Mouse (Mus musculus) cerebellum, postnatal 10 days (tissue): Measurements from ENCODE around the gene Scyl2.

Experiments
- DNase-seq, 2 experiments: peaks; one replicate each; pipeline ENCODE4 v3.0.0; 2021; ENCODE audit warnings: mixed read lengths in 2 of 2

Gene Scyl2

DNA sequence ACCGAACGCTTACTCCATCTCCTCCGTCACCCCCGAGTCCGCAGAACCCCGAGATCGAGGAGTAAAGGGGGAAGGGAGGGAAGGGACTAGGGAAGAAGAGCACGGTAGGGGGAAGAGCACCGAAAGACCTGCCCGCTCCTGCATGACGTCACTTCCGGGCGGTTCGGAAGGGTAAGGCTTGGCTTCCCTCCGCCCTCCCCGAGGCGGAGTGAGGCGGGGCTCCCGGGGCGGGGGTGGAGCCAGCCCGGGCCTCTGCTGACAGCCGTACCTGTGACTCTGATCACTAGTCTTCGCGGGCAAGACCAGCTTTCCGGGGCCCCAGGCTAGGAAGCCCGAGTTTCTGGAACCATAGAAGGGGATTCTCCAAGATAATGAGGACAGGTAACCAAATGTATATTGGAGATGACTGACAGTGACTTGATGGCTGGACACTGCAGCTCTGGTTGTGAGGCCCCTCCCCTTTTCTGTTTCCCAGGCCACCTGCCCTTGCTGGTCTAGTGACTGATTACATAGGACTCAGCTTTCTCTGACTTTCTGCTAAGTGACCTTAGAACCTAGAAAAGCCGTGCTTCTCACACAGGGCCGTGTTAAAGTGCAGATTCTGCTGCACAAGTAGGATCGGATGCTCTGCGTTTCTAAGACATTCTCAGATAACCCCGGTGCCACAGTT is at the start of gene Scyl2:
Gene Scyl2, minus strand, starts transcription at position 147 of the 670 bp plus-strand sequence.
- DNase-seq, result peak; percentile 99

DNA sequence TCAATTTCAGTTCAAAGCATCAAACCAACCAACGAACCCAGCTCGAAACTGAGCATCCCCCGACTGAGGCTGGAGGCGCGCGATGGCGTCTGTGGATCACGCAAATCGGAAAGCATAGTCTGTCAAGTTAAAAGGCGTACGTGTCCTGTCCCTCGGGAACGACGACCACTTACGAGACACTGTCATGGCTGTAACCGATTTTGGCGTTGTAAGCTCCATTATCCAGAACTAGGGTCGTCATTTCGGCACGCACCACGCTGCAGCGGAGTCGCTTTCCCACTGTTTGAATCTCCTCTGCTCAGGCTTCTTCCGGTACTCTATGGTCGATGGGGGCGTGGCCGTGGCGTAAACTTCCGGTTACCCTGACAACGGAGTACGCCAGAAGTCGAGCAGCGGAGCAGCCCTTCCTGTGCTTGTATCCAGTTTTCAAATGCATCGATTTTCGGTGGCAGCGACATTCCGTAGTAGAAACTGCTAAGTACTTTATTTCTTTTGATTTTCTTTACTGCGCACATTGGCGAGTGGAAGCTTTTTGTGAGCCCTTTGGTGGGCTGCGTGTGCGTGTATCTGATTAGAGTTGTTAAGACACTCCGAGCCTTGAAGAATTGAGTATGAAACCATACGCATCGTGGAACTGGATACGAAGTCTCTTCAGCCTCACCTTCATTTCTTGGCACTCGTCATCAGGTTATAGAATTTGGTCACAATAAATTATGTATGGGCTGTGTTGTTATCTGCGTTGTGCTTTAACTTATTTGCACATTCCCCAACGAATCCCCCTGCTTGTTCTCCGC is 46.1 kb upstream of the Scyl2 start, which contains the start of gene Actr6:
Gene Actr6, minus strand, starts transcription at position 295 of the 794 bp plus-strand sequence.
- DNase-seq, result peak; percentile 97

DNA sequence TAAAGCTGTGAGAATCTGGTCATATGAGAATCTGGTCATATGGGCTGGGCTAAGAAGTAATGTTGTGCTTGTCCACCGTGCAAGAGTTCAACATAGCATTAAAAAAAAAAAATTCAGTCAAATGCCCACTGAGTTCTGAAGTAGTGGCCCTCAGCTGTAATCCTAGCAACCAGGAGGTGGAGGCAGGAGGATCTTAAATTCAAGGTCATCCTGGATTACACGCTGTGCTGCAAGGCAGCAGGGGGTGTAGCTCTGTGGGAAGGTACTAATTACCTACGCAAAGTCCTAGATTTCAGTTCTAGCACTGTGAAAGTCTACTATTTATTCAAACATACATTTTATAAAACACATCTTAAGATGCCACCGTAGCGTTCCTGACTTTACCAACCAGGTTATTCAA is 45.3 kb upstream of the Scyl2 start:
- peak; percentile 33 to 36 for DNase-seq

DNA sequence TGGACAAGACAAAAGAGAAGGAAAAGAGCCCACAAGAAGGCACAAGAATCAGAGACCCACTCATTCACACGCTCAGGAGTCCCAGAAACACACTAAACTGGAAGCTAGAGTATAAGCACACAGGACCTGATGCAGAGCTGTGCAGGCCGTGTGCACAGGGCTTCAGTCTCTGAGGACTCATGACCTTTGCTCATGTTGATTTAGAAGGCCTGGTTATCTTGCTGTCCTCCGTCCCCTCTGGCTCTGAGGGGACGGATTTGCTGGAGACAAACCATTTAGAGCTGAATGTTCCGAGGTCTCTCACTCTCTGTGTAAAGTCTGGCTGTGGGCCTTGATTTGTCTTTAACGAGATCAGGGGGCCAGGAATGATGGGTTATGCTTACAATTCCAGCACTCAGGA is 44.3 kb upstream of the Scyl2 start:
- DNase-seq, result no peak

DNA sequence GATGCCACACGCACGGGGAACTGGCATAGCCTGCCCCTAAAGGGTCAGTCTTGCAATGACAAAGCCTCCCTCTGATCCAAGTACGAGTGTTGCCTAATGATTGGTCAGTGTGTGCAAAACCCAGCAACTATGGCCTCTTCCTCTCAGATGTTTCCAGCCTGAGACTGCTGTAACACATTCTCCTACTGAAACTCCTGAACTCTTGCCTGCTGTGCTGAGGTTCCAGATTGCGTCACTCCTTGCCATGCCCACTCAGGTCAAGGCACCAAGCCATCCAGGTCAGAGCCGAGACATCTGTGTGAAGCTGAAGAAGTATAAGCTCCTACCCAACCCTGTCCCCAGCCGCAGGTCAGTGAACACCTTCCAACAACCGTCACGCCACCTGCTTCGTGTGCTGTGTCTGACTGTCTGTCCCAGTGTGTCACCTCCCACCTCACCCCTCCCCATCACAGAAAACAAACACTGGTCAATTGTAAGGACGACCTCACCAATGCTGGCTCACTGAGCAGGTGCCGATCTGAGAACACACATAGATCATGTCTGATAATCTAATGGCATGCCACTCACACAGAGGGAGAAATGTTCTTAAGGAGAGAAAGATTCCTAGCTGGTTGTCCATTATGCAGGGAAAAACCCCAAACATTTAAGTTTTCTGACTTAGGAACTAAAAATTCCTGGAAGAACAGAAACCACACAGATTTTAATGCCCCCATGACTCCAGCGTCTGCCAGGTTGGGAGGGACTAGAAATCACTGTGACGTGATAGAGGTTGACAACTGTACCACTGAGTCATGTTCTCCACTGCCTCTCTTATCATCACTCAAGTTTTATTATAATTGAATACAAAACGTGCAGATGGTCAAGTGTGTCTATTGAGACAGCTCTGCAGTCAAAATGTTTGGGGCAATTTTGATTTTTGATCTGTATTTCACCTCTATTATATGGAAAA is 36.4 kb upstream of the Scyl2 start:
- peak in 1 of 2 experiments; percentile 21 for DNase-seq

DNA sequence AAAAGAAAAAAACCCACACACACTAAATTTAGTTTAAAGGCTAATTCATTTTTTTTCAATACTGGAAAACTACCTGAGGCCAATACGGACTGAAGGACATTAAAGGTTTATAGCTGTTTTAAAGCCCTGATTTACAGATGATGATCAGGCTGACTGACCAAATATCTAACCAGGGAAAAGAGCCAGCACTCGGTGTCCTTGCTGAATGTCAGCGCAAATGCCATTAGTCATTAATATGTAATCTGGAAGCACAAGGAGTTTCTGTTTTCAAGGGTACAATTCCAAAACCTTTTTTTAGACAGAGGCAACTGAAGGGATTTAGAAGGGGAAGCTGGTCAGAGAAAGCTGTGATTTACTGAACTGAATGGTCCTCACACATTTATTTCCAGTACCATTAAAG is 34.7 kb upstream of the Scyl2 start:
- DNase-seq, result no peak

DNA sequence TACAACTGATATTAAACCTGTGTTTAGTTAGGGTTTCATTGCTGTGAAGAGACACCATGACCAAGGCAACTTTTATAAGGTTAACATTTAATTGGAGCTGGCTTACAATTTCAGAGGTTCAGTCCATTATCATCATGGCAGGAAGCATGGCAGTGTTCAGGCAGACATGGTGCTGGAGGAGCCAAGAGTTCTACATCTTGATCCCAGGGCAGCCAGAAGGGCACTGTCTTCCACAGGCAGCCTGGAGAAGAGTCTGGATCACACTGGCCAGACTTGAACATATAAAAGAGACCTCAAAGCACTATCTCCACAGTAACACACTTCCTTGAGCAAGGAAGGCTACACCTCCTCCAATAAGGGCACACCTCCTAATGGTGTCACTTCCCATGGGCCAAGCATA is 34.2 kb upstream of the Scyl2 start:
- DNase-seq, result no peak

DNA sequence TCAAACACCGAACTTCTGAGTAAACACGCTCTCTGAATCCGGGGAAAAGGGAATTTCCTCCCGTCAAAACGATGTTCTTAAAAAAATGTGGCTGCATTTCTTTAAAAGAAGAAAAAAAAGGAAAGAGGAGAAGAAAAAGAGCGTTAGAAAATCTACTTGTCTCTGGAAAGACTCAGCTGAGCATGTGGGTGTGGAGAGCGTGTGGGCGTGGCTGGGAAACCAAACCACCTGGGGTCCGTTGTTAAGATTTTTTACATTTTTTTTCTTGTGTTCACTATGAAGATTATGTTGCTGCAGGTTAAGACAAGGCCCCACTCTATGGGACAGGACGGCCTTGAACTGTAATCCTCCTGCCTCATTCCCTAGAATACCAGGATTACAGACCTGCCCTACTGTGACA is 28.8 kb upstream of the Scyl2 start:
- no peak for DNase-seq

DNA sequence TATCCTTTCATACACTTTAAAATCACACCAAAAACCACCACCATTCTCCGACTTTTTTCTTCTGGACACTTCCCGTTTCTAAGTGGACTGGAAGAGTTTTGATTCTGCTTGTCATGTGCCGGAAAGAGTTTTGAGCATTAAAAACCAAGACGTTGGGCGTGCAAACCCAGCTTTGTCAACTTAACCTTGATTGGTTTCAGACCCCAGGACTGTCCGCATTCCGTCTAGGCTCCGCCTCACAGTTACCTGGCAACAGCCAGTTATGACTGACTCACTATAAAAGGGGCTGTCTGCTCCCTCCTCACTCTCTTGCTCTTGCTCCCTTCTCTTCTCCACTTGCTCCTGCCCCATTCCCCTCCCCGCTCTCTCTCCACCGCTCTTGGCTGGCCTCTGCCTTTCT is 22.6 kb upstream of the Scyl2 start:
- no peak for DNase-seq

DNA sequence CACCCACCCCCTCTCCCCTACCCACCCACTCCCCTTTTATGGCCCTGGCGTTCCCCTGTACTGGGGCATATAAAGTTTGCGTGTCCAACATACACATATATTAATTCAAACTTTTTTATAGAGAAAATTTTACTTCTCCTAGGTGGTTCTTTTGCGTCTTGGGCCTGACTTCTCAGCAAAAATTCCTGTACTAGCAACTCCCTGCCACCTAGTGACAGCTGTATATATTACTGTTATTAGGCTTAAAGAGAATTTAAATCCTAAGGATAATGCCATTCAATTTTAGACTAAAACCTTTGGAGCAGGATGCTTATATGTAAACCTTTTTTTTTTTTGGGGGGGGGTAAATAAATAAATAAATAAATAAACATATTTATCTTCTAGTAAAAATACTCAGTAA is 21.3 kb upstream of the Scyl2 start:
- DNase-seq, result no peak

DNA sequence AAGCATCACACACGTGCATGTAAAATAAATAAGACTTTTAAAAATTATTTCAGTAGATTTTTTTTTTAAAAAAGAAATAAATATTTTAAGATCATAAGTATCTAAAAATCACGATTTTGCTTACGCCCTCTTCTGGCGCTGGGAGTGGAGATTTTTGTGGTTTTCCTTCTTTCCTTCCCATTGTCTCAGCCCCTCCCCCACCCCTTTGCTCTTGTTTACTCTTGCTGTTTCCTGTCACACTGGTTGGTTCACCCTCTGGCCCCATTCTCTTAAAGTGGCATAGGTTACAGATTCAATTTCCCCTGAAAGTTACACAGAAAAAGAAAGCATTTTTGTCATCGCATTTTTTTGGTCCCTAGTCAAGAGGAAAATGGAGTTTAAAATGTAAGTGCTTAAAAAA is 17.0 kb upstream of the Scyl2 start:
- DNase-seq, result no peak

DNA sequence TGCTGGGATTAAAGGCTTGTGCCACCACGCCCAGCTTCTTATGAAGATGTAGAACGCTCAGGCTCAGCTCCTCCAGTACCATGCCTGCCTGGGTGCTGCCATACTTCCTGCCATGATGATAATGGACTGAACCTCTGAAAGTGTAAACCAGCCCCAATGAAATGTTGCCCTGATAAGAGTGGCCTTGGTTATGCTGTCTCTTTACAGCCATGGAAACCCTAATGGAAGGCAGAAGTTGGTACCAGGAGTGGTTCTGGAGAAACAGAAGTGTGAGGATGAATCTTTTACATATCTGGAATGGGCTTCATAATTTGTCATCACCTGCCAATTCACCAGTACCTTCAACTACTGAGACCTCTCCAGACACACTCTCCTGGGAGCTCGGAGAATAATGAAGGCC is 11.9 kb upstream of the Scyl2 start:
- no peak for DNase-seq

DNA sequence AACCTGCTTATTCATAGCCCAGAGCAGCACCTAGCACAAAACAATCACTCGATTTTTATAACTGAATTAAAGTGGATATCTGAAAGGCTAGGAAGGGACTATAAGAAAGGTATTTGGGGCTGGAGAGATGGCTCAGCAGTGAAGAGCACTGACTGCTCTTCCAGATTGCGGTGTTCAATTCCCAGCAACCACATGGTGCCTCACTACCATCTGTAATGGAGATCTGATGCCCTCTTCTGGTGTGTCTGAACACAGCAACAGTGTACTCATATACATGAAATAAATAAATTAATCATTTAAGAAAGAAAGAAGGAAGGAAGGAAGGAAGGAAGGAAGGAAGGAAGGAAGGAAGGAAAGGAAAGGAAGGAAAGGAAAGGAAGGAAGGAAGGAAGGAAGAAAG is 10.2 kb upstream of the Scyl2 start:
- DNase-seq, result peak; percentile 25 to 33

DNA sequence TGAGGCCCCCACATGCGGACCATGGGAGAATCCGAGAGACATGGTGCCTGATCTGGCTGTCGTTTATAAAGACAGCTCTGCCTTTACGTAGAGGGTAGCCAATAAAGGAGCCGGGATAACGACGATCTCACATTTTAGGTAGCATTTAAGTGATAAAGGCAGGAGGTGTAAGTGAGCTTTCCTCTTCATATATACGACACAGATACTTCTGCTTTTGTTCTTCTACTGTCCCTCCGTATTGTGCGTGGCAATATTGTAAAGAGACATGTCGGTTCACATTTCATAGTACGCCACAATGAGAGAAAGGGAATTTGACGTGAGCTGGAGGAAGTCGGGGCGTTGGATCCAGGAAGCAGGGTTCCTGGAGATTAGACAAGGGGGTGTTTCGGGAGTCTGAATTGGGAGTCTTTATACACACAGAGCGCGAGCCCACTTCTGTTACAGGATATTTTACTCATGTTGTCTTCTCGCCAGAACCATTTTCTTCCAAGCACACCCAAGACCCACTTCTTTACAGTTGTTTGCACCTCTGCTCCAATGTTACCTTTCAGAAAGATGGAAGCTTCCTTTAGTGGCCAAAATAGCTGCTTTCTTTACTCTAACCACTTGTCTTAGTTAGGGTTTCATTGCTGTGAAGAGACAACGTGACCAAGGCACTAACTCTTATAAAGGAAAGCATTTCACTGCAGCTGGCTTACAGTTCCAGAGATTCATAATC is 9.3 kb upstream of the Scyl2 start:
- no peak for DNase-seq

DNA sequence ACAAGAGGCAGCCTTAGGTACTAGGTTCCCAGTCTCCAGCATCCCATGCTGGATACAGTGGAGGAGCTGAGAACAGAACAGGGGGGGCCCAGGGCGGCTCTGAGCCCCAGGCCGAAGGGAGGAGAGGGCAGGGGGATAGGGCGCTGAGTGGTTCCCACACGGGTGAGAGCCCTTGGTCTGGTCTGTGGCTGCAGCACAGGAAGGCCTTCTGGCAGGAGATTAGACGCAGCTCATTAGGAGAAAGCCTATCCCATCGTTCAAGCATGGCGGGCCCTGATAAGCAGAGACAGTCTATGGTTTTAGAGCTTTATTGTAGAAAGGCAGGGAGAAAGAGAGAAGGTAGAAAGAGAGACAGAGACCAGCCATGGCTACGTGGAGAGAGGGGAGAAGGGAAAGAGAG is 3.9 kb upstream of the Scyl2 start:
- no peak for DNase-seq

DNA sequence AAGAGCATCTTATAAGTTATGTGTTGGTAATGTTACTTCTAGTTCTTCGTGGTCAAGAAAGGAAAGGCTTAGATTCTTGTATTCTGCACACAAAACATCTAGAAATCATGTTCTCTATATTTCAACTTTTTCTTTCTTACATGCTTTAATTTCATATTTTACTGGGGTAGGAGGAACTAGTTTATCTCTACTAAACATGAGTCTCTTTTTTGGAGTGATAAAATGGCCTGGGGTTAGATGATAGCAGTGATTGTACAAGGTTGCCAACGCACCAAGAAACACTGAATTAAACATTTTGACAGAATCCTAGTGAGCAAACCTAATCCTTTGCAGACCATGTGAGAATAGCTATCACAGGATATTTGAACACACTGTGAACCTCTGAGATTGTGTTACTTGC is 1.4 kb upstream of the Scyl2 start:
- no peak for DNase-seq

DNA sequence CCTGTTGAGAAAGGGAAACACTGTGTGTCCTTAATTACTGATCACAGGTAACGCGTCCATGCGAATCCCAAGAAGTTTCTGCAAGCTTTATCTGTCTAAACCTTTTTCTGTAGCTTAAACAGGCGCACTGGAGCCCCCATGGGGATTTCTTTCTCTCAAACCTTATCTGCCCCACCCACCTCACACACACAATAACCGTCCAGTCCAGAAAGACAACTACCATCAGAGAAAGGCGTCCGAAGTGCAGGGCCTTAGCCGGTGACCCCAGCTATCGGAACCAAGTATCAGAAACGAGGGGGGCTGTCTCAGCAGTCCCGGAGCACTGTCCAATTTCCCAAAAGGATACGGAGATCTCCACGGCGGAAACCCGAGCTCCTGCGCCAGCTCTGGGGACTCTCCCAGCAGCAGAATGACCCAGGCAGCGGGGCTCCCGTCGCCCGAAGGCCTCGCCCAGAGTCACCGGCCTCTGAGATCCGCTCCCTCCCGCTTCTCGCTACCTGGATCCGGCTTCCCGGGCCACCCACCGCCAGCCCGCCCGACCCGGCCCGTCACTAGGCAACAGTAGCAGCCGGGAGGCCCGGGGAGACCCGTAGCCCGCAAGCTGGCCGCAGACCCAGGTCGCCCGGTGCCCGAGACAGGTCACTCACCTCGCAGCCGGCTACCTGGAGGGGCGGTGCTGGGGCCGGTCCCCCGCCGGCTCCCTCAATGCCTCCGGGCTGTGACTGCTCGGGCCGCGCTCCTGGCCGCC is 520 bp downstream of the Scyl2 start:
- peak in 1 of 2 experiments; percentile 74 for DNase-seq

DNA sequence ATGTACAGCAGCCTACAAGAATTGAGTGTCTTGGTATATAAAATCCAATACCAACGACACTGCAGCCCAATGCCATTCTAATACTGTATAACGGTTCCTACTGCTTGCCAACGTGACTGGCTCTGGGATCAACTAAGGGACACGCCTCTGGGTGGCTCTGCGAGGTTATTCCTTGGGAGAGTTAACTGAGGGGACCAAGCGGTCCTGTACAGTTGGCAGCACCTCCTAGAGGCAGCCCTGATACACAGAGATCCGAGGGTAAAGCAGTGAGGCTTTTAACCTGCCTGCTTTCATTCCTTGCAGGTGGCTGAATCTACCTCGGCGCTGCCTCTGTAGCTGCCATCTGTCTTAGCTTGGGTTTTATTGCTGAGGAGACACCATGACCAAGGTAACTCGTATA is 3.1 kb downstream of the Scyl2 start:
- DNase-seq, result no peak

DNA sequence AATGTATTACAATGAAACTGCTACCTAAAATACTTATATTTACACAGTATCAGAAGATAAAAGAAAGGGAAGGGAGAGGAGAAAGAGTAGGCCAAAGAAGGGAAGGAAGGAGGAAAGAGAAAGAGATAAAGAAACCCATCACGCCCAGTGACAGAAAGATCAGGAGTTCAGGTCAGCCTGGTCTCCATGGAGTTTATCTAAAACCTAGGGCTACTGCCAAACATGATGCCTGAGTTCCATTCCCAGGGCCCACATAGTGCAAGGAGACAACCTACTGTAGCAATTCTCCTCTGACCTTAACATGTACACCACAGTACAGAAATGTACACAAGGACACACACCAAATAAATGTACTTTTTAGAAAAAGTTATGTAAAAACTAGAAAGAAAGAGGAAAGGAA is 3.9 kb downstream of the Scyl2 start:
- no peak for DNase-seq

DNA sequence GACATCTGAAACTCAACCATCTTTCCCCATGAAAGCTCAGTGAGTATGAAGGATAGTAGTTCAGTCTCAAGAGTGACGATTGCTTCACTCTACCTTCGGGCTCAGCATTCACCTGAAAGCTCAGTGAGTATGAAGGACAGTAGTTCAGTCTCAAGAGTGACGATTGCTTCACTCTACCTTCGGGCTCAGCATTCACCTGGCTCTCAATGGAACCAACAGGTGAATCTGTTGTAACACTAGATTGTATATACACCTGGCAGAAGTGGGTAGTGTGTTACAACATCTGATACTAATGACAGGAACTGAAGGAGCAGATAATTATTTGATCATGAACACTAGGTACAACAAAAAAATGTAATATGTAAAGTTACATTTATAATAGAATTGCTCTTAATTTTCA is 4.4 kb downstream of the Scyl2 start:
- DNase-seq, result no peak

DNA sequence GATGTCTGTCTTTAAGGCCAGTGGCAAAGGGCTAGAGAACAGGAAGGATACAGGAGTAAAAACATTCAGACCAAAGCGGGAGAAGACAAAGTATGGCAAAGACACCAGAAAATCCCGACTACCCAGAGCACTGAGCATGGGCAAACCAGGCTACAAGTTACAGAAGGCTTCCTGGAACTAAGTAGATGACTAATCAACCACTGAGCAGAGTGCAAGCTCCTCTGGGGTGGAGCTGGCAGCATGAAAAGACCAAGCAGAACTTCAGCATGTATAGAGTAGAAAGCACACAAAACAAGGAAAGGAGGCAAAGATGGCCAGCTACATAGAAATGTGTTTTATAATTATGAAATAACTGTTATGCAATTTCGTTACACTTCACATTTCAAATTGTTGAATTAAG is 5.6 kb downstream of the Scyl2 start:
- no peak for DNase-seq

DNA sequence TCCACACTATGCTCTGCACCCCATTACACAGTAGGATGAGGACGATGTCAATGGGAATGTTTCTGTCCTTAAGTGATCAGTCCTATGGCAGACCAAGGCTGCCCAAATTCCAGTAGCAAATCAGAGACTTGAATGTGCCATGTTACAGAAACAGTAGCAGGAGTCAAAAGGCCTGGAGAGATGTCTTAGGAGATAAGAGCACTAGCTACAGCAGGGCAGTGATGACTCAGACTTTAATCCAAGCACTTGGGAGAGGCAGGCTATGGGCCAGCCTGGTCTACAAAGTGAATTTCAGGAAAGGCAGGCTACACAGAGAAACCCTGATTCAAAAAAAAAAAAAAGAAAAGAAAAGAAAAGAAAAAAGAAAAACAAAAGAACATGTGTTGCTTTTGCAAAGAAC is 6.6 kb downstream of the Scyl2 start:
- no peak for DNase-seq
